Mouse (Mus musculus) Patski (cell line): ENCODE measurements at regions not wholly inside any gene's neighbourhood (a gene's known extent, or its start where the extent isn't known, plus 50 kb on each side); places are given as distances from the start of the nearest gene placed in this dataset.

ENCODE experiments used
- ATAC-seq: fragments of 100-300 bp; one replicate; pipeline ENCODE4 v1.8.0; 2021
- CTCF ChIA-PET: fragments of 350-600 bp; sonication (Branson Sonifier 250); formaldehyde crosslinking; loops from one replicate; lab custom pipeline; 2022; ENCODE audit warnings: inconsistent platforms; lab: Charles Lee
- POLR2A ChIA-PET: fragments of 350-600 bp; sonication (Branson Sonifier 250); formaldehyde crosslinking; loops from one replicate; lab custom pipeline; 2022; ENCODE audit warnings: antibody characterized with exemption, inconsistent platforms; lab: Charles Lee
- DNase-seq: peaks from one replicate; pipeline ENCODE4 v3.0.0-alpha.2; 2011; ENCODE audit warnings: low read depth, low spot score
- H3K27me3 ChIP-seq: fragments of 371-371 bp; one replicate; pipeline ENCODE4 v1.5.1; 2021
- CTCF ChIP-seq: fragments of 100-300 bp; IDR thresholded peaks from one replicate; pipeline ENCODE4 v1.5.1; 2021
- in situ Hi-C: fragments of 300-500 bp; cut with MboI; formaldehyde crosslinking; loops from 3 replicates; pipeline ENCODE4 v1.11.1; 2018; ENCODE audit warnings: low pct_unique_long_range_greater_than_20kb, mixed read lengths

- ATAC-seq (no peak), DNase-seq (no peak)
- ChIA-PET POLR2A (interaction anchor here (0.6 to 0.7 kb wide), 2 partner anchors 67 to 311 kb away, joined by 3 read pairs; no protein-coding TSS in a partner anchor), CTCF (no interaction called here)
- no peak for TF ChIP-seq CTCF
- H3K27me3 ChIP-seq = no peaks in the 10 kb centered on the region
- in situ Hi-C loops = no loop called here
Observed at GRCm38 (mm10) chr7:123059718-123060337, 63.9 kb upstream of the Tnrc6a start.

GRCm38 (mm10) chr7:123063264-123064011, 60.2 kb upstream of the Tnrc6a start:
- ATAC-seq = no peak
- in situ Hi-C loops = no loop called here
- no peak for TF ChIP-seq CTCF
- POLR2A ChIA-PET = interaction anchor here (0.6 kb wide), 1 partner anchor 1046 kb away, joined by 3 read pairs; no protein-coding TSS in a partner anchor
- no peak for DNase-seq
- no peaks in the 10 kb centered on the region for H3K27me3 ChIP-seq
- CTCF ChIA-PET = interaction anchor here (1.3 kb wide), 1 partner anchor 120 kb away, joined by 3 read pairs; no protein-coding TSS in a partner anchor

DNA sequence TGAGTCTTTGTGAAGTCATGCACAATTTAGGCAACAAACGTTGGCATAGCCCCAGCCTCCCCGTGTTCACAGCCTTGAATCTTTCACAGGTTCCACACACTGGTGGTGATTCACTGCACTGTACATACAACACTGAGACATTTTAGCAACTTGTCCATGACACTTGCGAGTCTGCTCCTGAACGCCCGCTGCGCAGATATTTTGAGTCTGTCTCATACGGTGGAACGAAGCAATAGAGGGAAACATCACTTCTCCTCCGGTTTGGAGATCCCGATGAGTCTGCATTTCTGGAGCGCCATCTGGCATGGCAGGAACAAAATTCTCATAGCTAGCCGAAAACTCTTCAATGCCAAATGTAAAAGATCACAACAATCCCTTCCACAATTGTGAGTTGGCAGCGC, 57.7 kb upstream of the Tnrc6a start:
- TF ChIP-seq CTCF = no peak
- DNase-seq = no peak
- H3K27me3 ChIP-seq = no peaks in the 10 kb centered on the region
- ChIA-PET POLR2A (no interaction called here), CTCF (no interaction called here)
- ATAC-seq = no peak
- in situ Hi-C loops = no loop called here

DNA sequence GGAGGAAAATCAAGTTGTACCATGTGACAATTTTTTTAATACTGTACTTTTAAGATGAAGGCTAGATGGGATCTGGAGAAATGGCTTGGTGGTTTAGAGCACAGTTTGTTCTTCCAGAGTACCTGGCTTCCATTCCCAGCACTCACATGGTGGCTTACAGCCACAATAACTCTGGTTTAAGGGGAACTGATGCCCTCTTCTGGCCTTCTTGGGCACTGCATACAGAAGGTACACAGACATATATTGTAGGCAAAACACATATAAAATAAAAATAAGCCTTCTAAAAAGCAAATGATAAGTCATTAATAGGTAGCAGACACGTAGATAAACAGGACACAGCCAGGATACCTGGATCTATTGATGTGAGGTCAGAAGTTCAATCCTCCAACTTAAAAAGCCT, 56.3 kb upstream of the Tnrc6a start:
- ATAC-seq (no peak), DNase-seq (no peak)
- H3K27me3 ChIP-seq = no peaks in the 10 kb centered on the region
- ChIA-PET POLR2A (interaction anchor here (0.6 kb wide), 1 partner anchor 10 kb away, joined by 3 read pairs; no protein-coding TSS in a partner anchor), CTCF (no interaction called here)
- in situ Hi-C loops = no loop called here
- TF ChIP-seq CTCF = peak; percentile 46

- in situ Hi-C loops = no loop called here
- ATAC-seq (no peak), DNase-seq (no peak)
- no peak for TF ChIP-seq CTCF
- no peaks in the 10 kb centered on the region for H3K27me3 ChIP-seq
- ChIA-PET POLR2A (no interaction called here), CTCF (interaction anchor here (1.6 kb wide), 1 partner anchor 10 kb away, joined by 6 read pairs; no protein-coding TSS in a partner anchor)
Observed at GRCm38 (mm10) chr7:123068241-123068640, 55.4 kb upstream of the Tnrc6a start.

- ChIA-PET CTCF (interaction anchor here (1.1 to 1.6 kb wide), 2 partner anchors 9 to 39 kb away, joined by 4 to 6 read pairs; no protein-coding TSS in a partner anchor), POLR2A (interaction anchor here (0.7 to 1.0 kb wide), 2 partner anchors 16 to 1387 kb away, joined by 3 to 5 read pairs; no protein-coding TSS in a partner anchor)
- DNase-seq (no peak), ATAC-seq (peak; percentile 47)
- no peaks in the 10 kb centered on the region for H3K27me3 ChIP-seq
- in situ Hi-C loops = no loop called here
- TF ChIP-seq CTCF = no peak
Observed at GRCm38 (mm10) chr7:123068715-123069273, 54.9 kb upstream of the Tnrc6a start.

- DNase-seq = no peak
- ChIA-PET CTCF (interaction anchor here (1.1 to 1.6 kb wide), 2 partner anchors 9 to 40 kb away, joined by 4 to 6 read pairs; no protein-coding TSS in a partner anchor), POLR2A (interaction anchor here (0.7 to 1.0 kb wide), 2 partner anchors 15 to 1388 kb away, joined by 3 to 5 read pairs; no protein-coding TSS in a partner anchor)
- no peak for TF ChIP-seq CTCF
- ATAC-seq = no peak
- in situ Hi-C loops = no loop called here
- no peaks in the 10 kb centered on the region for H3K27me3 ChIP-seq
Observed at GRCm38 (mm10) chr7:123069280-123069679, 54.4 kb upstream of the Tnrc6a start.

- no peaks in the 10 kb centered on the region for H3K27me3 ChIP-seq
- in situ Hi-C loops = no loop called here
- ATAC-seq = no peak
- POLR2A ChIA-PET = no interaction called here
- no peak for TF ChIP-seq CTCF
- no peak for DNase-seq
- CTCF ChIA-PET = interaction anchor here (1.3 kb wide), 1 partner anchor 10 kb away, joined by 3 read pairs; no protein-coding TSS in a partner anchor
Observed at GRCm38 (mm10) chr7:123070861-123071260, 52.8 kb upstream of the Tnrc6a start.
